Mouse (Mus musculus) CH12.LX (cell line): ENCODE measurements around the gene Tln2. TPM values are rescaled to one million over a fixed set of nuclear protein-coding genes. Genes with fewer than 3 reads are reported as not detected.

Source experiments
- DNase-seq: peaks from one replicate; pipeline ENCODE4 v3.0.0-alpha.2; 2013; ENCODE audit errors: extremely low read depth
- H3K27ac ChIP-seq: 2 replicates; pipeline ENCODE4 v1.5.1; 2012; ENCODE audit warnings: low read depth, mild to moderate bottlenecking, control low read depth, moderate library complexity; ENCODE audit not compliant: insufficient read depth
- H3K27me3 ChIP-seq: replicated peaks from 2 replicates; pipeline ENCODE3; 2012; ENCODE audit warnings: inconsistent platforms
- H3K36me3 ChIP-seq, 2 experiments: replicated peaks in 1 of 2; 2 replicates each; pipeline versions ENCODE3 to v1.6.1; 2012; ENCODE audit warnings: inconsistent platforms in 1 of 2, low read length in 1 of 2, mild to moderate bottlenecking in 1 of 2, mixed read lengths in 1 of 2, moderate library complexity in 1 of 2; ENCODE audit not compliant: control insufficient read depth in 1 of 2, insufficient read depth in 1 of 2
- H3K4me1 ChIP-seq, 2 experiments: 2 replicates each; pipeline ENCODE4 v1.6.1; 2012; ENCODE audit warnings: inconsistent platforms in 1 of 2, moderate library complexity in 1 of 2; ENCODE audit not compliant: insufficient read depth in 2 of 2, control insufficient read depth in 1 of 2
- H3K4me2 ChIP-seq: 2 replicates; pipeline ENCODE4 v1.6.1; 2012; ENCODE audit warnings: low read depth, mild to moderate bottlenecking, control low read depth; ENCODE audit not compliant: poor library complexity, insufficient read depth, severe bottlenecking
- H3K4me3 ChIP-seq, 3 experiments: fragments of 150-350 bp in 1 of 3; sonication (generic) in 1 of 3; replicated peaks in 1 of 3; 2 replicates each; pipeline versions ENCODE3 to v1.5.1; 2011 to 2012; ENCODE audit warnings: low read depth in 2 of 3, low read length in 2 of 3, mild to moderate bottlenecking in 2 of 3, moderate library complexity in 2 of 3, control low read depth in 1 of 3, improper control_type of control experiment in 1 of 3, inconsistent platforms in 1 of 3, mixed read lengths in 1 of 3; ENCODE audit not compliant: poor library complexity in 1 of 3
- H3K79me2 ChIP-seq: replicated peaks from 2 replicates; pipeline ENCODE4 v1.6.1; 2012; ENCODE audit warnings: mild to moderate bottlenecking, moderate library complexity; ENCODE audit not compliant: control insufficient read depth, poor library complexity, insufficient read depth, severe bottlenecking; ENCODE audit errors: extremely low read depth
- H3K9ac ChIP-seq: 2 replicates; pipeline ENCODE4 v1.6.1; 2012; ENCODE audit warnings: low read depth, mild to moderate bottlenecking, control low read depth, moderate library complexity; ENCODE audit not compliant: insufficient read depth
- H3K9me3 ChIP-seq: replicated peaks from 2 replicates; pipeline ENCODE3; 2012; ENCODE audit warnings: low read length, inconsistent platforms, mixed read lengths
- BHLHE40 ChIP-seq: IDR thresholded peaks from 2 replicates; pipeline ENCODE4 v1.6.1; 2011; ENCODE audit warnings: mild to moderate bottlenecking, low read depth, low read length, improper control_type of control experiment
- CHD1 ChIP-seq: IDR thresholded peaks from 2 replicates; pipeline ENCODE4 v1.6.1; 2012; ENCODE audit warnings: low read depth, low read length, improper control_type of control experiment, inconsistent platforms
- CHD2 ChIP-seq: IDR thresholded peaks from 2 replicates; pipeline ENCODE4 v1.6.1; 2011; ENCODE audit warnings: low read length, improper control_type of control experiment
- E2F4 ChIP-seq: IDR thresholded peaks from 2 replicates; pipeline ENCODE4 v1.6.1; 2011; ENCODE audit warnings: low read depth, low read length, improper control_type of control experiment; ENCODE audit not compliant: insufficient replicate concordance
- ELF1 ChIP-seq: IDR thresholded peaks from 2 replicates; pipeline ENCODE4 v1.6.1; 2014; ENCODE audit warnings: low read depth, mild to moderate bottlenecking, inconsistent platforms, low read length, improper control_type of control experiment
- EP300 ChIP-seq: IDR thresholded peaks from 2 replicates; pipeline ENCODE4 v1.6.1; 2011; ENCODE audit warnings: low read length, improper control_type of control experiment
- HCFC1 ChIP-seq: IDR thresholded peaks from 2 replicates; pipeline ENCODE4 v1.6.1; 2012; ENCODE audit warnings: low read depth, mild to moderate bottlenecking, inconsistent platforms, low read length, improper control_type of control experiment
- JUN ChIP-seq: IDR thresholded peaks from 2 replicates; pipeline ENCODE4 v1.6.1; 2011; ENCODE audit warnings: low read depth, mild to moderate bottlenecking, low read length, improper control_type of control experiment, moderate library complexity; ENCODE audit not compliant: insufficient read depth
- MAFK ChIP-seq: IDR thresholded peaks from 2 replicates; pipeline ENCODE4 v1.6.1; 2011; ENCODE audit warnings: low read length, improper control_type of control experiment; ENCODE audit not compliant: insufficient replicate concordance
- MAZ ChIP-seq: IDR thresholded peaks from 2 replicates; pipeline ENCODE4 v1.6.1; 2012; ENCODE audit warnings: low read depth, mild to moderate bottlenecking, inconsistent platforms, low read length, improper control_type of control experiment, moderate library complexity
- MEF2A ChIP-seq: IDR thresholded peaks from 2 replicates; pipeline ENCODE4 v1.6.1; 2014; ENCODE audit warnings: low read depth, mild to moderate bottlenecking, inconsistent platforms, low read length, improper control_type of control experiment, borderline replicate concordance
- NELFE ChIP-seq: IDR thresholded peaks from 2 replicates; pipeline ENCODE4 v1.6.1; 2011; ENCODE audit warnings: low read depth, low read length, improper control_type of control experiment
- POLR2A ChIP-seq: IDR thresholded peaks from 2 replicates; pipeline ENCODE4 v1.6.1; 2011; ENCODE audit warnings: low read depth, mild to moderate bottlenecking, improper control_type of control experiment, low read length
- POLR2AphosphoS2 ChIP-seq: IDR thresholded peaks from 2 replicates; pipeline ENCODE4 v1.6.1; 2011; ENCODE audit warnings: low read depth, low read length, improper control_type of control experiment
- SIN3A ChIP-seq: IDR thresholded peaks from 2 replicates; pipeline ENCODE4 v1.6.1; 2012; ENCODE audit warnings: low read length, improper control_type of control experiment, inconsistent platforms
- UBTF ChIP-seq: IDR thresholded peaks from 2 replicates; pipeline ENCODE4 v1.6.1; 2012; ENCODE audit warnings: low read depth, mild to moderate bottlenecking, inconsistent platforms, low read length, improper control_type of control experiment, moderate library complexity
- USF1 ChIP-seq: IDR thresholded peaks from 2 replicates; pipeline ENCODE4 v1.6.1; 2014; ENCODE audit warnings: low read depth, mild to moderate bottlenecking, inconsistent platforms, low read length, improper control_type of control experiment
- USF2 ChIP-seq: conservative IDR thresholded peaks from 2 replicates; pipeline ENCODE4 v1.6.1; 2011; ENCODE audit warnings: low read depth, low read length, improper control_type of control experiment
- ZKSCAN1 ChIP-seq: IDR thresholded peaks from 2 replicates; pipeline ENCODE4 v1.6.1; 2012; ENCODE audit warnings: low read depth, inconsistent platforms, low read length, improper control_type of control experiment, borderline replicate concordance
- ZNF384 ChIP-seq: IDR thresholded peaks from 2 replicates; pipeline ENCODE4 v1.6.1; 2012; ENCODE audit warnings: low read depth, low read length, improper control_type of control experiment, inconsistent platforms
- dilution Hi-C: fragments of 300-500 bp; cut with MboI; formaldehyde crosslinking; loops from 2 replicates; pipeline ENCODE4 v1.14.3; 2020; ENCODE audit warnings: low sequenced_read_pairs; ENCODE audit not compliant: extremely low pct_unique_long_range_greater_than_20kb, extremely low pct_ligation_motif_present
- in situ Hi-C: fragments of 300-500 bp; cut with MboI; formaldehyde crosslinking; loops from 3 replicates; pipeline ENCODE4 v1.14.3; 2019; ENCODE audit warnings: low sequenced_read_pairs, low pct_ligation_motif_present, low pct_unique_long_range_greater_than_20kb, mixed read lengths
- polyA plus RNA-seq: library from polyadenylated mRNA; unstranded; fragments of >175 nt; gene quantifications from 2 replicates; pipeline ENCODE4 v1.2.1, GENCODE M21; 2012; ENCODE audit warnings: low read depth; ENCODE audit not compliant: insufficient read length
- total RNA-seq, 2 experiments: library from RNA; depleted of rRNA; stranded (reverse); fragments of 300-350 nt in 1 of 2; fragments of >200 nt in 1 of 2; gene quantifications; 2 replicates each; pipeline ENCODE4 v1.2.3; 2012 to 2014

The Tln2 gene
- total and polyA plus RNA-seq, 3 experiments, result 2.6 to 4.4 (median 4.4) TPM

- Histone ChIP-seq H3K4me2 (no peak overlapping the region), H3K36me3 (peaks cover 0 to 2% of the 10 kb centered on the region in 2 experiments), H3K4me3 (no peak overlapping the region), H3K27ac (no peak overlapping the region), H3K9ac (no peak overlapping the region), H3K4me1 (no peaks in the 10 kb centered on the region), H3K27me3 (no peaks in the 10 kb centered on the region), H3K79me2 (no peaks in the 10 kb centered on the region), H3K9me3 (no peaks in the 10 kb centered on the region)
- dilution Hi-C loops (no loop called here), in situ Hi-C loops (no loop called here)
- TF ChIP-seq ELF1, result no peak
- no peak for TF ChIP-seq POLR2A
- no peak for TF ChIP-seq ZNF384
- no peak for TF ChIP-seq SIN3A
- TF ChIP-seq E2F4, result no peak
- no peak for DNase-seq
These were observed 322.5 kb downstream of the Tln2 start for GRCm38 (mm10) chr9:67236987-67237386.

DNA sequence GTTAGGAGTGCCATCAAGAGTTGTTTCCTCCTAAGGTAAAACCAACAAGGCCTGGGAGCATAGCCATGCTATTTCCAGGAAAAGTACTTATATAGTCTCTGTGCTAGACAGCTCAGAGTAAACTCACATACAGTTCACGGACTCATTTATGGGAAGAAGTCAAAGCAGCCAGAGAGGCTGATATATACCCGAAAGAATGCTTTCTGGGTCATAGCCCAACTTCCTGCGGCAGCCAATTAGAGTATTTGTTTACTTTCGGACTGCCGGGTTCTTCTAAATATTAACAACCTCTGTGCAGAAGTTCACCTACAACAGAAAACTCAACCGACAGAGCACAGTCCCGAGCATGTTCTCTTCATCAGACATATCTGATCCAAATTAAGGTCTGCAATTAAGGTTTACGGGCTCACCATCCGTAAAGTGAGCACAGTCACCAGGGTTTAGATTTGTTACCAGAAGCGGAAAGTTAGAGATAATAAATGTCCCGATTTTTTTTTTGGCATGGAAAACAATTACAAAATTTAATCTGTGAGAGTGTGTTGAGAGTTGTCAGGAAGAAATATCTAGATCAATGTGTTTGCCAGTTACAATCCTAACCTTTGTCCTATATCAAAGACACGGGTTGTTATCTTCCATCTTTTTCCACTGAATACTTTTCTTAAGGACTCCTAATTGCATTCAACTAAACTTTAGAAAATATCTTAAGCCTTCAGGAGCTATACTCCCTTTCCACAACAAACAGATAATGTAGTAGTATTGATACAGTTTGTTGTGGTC lies 323.9 kb downstream of the Tln2 start:
- in situ Hi-C loops, result no loop called here
- peaks cover 0 to 2% of the 10 kb centered on the region in 2 experiments for H3K36me3 ChIP-seq
- no peaks in the 10 kb centered on the region for H3K79me2 ChIP-seq
- no peak overlapping the region for H3K4me3 ChIP-seq
- no peak overlapping the region for H3K9ac ChIP-seq
- no peak for DNase-seq
- no peaks in the 10 kb centered on the region for H3K9me3 ChIP-seq
- no peaks in the 10 kb centered on the region for H3K4me1 ChIP-seq
- no peak overlapping the region for H3K27ac ChIP-seq
- no peak overlapping the region for H3K4me2 ChIP-seq
- dilution Hi-C loops, result no loop called here
- TF ChIP-seq NELFE (no peak), USF2 (no peak), HCFC1 (no peak), MEF2A (no peak), USF1 (no peak)
- no peaks in the 10 kb centered on the region for H3K27me3 ChIP-seq

DNA sequence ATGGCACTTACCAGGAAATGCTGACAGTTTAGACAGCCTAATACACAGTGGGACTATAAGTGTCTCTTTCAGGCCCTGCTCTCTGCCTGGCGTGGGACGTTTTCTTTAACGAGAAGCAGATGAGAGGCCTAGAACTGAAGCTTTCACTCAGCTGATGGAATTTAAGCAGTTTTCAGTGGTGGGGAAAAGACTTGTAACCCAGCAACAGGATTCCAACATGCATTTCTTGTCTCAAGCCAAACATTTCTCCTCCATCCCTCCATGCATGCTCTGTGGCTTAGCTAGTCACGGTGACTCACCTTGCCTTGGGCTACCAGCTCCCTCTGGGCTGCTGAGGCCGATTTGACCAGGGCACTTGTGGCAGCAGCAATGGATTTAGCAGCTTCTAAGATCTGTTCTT lies 330.5 kb downstream of the Tln2 start:
- Histone ChIP-seq H3K4me1 (0 out of 4 replicates have a peak, but pooled peaks cover 0 to 2% of the 10 kb centered on the region in 2 experiments), H3K4me2 (no peak overlapping the region), H3K36me3 (peaks cover 0 to 4% of the 10 kb centered on the region in 2 experiments), H3K9me3 (no peaks in the 10 kb centered on the region), H3K9ac (no peak overlapping the region), H3K27me3 (no peaks in the 10 kb centered on the region)
- TF ChIP-seq UBTF, result no peak
- no peak for TF ChIP-seq BHLHE40
- TF ChIP-seq JUN, result no peak
- TF ChIP-seq MAFK, result no peak
- no peak for TF ChIP-seq POLR2A
- TF ChIP-seq EP300, result no peak
- TF ChIP-seq CHD2, result no peak
- no peak for TF ChIP-seq MAZ
- TF ChIP-seq CHD1, result no peak
- TF ChIP-seq ELF1, result no peak
- TF ChIP-seq POLR2AphosphoS2, result no peak
- no peak for TF ChIP-seq ZKSCAN1
- TF ChIP-seq, all 38 proteins: peak for 0
- Histone ChIP-seq H3K4me3 (no peak overlapping the region), H3K27ac (no peak overlapping the region), H3K79me2 (no peaks in the 10 kb centered on the region)
- dilution Hi-C loops (no loop called here), in situ Hi-C loops (no loop called here)
- DNase-seq, result no peak
